Mouse (Mus musculus) heart, adult 8-10 months (tissue): Measurements from ENCODE around the gene Gm21992. TPM values are rescaled to one million over a fixed set of nuclear protein-coding genes. Genes with fewer than 3 reads are reported as not detected.

Source experiments
- DNase-seq: peaks from one replicate; pipeline ENCODE4 v3.0.0; 2022; ENCODE audit warnings: low spot score
- total RNA-seq, 4 experiments: library from RNA; stranded (reverse); gene quantifications; 2 replicates each; pipeline ENCODE4 v1.2.4; 2022

Gene Gm21992
- total RNA-seq: 10 to 100 TPM; 10.8 to 23.0 (median 16.2) TPM

DNA sequence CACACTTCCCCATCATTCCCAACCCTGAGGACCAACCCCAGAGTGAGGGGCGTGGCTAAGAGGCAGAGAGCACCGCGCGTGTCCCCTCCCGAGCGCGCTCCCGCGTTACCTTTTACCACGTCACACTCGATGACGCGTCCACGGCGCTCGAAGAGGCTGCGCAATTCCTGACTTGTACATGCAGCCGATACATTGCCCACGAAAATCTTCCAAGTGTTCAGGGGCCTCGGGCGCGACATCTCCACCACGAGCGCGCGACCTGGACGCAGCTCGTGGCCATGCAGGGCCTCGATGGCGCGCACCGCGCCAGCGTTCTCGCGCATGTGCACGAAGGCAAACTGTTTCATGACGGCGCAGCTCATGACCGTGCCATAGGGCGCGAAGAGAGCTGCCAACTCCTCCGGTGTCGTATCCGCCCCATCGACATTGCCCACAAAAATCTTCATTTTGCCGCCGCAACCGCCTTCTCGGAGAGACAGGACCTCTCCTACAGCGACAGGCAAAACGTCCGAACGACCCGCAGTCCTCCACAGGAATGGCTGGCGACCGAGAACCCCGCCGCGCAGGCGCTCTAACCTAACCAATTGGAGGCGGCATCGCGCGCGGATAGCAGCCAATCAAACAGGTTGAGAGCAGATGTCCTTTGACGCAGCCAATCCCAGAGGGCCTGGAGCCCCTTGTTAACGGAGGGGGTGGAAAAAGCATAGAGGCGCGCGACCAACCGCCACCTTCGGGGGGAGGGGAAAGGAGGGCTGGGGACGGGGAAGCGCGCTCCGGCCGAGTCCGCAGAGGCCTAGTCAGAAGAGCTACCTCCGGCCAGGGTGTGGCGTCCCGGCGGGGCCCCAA, at the start of gene Gm21992, which contains the start of gene Rbm14:
Gm21992 (minus strand) TSS at position 550 of the 846 bp plus-strand sequence.
Rbm14 (minus strand) TSS at position 572 of the 846 bp plus-strand sequence.
- DNase-seq: peak; percentile 99

DNA sequence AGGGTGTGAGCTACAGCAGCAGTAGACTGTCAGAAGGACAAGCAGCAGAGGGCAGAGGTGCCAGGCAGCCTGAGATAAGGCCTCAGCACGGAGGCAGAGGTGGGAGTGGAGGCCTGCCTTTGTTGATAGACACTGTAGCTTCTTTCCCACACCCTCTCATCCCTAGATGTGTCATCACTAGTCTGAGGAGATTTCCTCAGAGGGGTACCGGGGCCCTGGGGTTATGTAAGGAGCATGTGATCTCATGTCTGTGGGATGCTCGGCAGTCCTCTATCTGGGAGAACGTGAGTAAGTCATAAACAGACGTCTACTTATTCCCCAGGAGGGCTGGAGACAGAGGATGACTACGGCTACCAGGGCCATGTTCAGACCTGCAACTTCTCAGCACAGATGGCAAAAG, 47.7 kb upstream of the Gm21992 start:
- no peak for DNase-seq

DNA sequence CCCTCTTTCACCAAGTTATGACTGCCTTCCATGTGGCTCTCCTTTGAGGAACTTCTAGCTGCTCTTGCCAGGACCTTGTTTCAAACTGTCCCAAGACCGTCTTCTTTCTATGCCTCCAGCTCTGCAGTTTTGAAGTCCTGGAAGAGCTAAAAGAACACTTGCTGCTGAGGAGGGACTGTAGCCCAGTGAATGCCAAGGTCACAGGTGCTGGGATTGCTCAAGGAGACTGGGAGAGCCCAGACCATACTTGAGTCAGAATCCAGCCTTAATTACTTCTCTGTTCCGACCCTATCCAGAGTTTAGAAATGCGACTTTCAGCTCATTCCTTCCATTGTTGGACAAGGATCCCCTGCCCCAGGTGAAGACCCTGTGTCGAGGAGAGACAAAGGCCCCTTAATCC, 44.5 kb upstream of the Gm21992 start:
- DNase-seq: no peak

DNA sequence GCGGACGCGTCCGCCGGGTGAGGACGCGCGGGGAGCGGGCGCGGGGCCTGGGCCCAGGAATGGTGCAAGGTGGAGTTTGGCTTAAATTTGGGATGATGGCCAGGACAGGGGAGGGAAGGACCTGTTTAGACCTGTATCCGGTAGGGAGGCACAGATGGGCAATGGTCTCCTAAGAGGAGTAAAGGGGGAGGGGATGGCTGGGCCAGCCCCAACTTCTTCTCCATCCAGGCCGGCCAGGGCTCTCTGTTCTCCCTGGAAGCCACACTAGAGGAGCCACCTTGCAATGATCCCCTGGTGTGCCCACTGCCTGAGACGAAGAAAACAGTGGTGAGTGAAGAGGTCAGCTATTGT, 44.0 kb upstream of the Gm21992 start:
- no peak for DNase-seq

DNA sequence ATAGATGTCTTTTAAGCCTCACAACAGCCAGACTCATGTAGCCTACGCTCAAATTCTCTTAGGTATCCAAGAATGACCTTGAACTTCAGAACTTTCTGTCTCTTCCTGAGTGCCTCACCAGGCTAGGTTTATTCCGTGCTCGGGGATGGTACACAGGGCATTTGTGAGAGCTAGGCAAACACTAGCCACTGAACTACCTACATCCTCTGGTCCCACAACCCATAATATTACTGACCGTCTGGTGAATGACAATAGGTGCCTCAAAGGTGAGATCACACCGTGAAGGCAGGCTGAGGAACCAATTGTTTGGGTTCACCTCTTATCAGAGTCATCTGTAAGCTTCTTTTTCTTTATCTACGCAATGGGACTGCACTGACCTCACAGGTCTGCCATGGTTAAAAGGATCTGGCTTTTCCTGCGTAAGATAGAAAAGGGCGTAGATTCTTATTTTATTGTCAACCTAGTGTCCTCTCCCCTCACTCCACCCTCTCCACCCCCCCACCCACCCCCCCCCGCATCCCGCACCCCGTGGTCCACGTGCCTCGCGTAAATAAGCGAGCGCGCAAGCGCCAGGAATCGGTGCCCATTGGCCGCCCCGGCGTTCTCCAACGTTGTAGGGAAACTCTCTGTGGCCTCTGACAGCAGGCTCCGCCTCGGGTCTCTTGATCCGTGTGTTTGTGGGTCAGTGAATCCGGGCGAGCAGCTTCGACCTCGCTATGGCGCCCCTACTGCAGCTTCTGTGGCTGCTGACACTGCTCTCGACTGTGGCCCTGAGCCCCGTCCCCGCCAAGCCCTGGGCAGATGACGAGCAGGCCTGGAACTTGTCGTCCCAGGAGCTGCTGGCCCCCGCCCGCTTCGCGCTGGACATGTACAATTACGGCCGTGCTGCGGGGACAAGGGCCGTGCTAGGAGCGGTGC, 43.4 kb upstream of the Gm21992 start, which contains the start of gene Ctsf:
Ctsf (plus strand) TSS at position 579 of the 918 bp plus-strand sequence.
- peak; percentile 91 for DNase-seq

DNA sequence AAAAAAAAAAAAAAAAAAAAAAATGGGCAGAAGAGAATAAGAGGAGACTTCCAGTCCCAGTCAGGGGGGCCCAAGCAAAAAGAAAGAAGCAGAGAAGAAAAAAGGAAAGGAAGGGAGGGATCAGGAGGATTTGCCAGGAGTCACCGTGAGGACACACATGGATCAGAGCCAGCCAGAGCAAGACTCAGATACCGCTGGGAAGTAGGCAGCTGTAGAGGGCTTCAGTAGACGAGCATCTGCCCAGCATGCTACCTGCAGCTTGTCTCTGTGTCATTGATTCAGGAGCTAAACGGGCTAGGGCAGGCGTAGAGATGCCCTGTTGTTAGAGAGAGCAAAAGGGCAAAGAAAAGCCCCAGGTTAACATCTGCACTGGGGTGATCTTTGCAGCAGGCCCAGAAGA, 38.9 kb upstream of the Gm21992 start:
- no peak for DNase-seq

DNA sequence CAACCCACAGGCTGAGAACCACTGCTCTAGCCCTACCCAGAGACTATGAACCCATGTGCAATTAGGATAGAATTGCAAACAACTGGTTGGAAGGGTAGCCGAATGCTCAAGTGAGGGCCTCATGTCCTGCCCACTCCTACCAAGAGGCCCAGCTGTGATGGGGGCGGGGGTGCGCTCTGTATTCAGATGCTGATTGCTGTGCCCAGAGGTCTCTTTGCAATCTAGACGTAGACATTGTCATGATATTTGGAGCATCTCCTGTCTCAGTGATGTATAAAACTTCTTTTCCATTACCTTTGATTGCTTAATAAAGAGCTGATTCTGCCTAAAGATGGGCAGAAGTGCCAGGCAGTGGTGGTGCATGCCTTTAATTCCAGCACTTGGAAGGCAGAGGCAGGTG, 38.4 kb upstream of the Gm21992 start:
- DNase-seq: no peak

DNA sequence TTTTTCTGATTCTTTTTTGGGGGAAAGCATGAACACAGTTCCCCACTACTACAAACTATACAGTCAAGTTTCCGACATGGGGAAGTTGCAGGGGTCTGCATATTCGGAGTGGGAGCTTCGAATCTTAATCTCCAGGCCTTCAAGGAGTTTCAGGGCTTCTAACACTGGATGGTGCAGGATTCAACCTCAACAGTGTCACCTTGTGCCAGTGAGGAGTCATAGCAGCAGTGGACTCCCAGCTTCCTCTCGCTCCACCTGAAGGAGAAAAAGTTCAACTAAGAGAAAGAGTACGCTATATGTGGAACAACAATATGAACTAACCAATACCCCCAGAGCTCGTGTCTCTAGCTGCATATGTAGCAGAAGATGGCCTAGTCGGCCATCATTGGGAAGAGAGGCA, 36.1 kb upstream of the Gm21992 start:
- no peak for DNase-seq

DNA sequence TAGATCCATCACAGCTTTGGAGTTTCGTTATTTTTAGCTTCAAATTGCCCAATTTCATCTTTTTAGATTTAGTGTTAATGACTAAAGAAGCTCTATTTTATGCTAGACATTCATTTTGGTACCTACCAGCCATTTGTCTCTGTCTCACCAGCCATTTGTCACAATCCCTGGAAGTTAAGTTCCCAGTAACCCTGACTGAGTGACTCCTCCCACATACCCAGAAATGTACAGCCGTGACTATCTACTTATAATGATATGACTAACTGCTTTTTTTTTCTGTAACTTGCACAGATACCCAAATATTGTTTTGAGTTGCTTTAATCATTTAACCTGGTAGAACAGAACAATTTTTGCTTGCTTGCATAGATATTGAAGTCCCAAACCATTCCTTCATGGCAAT, 34.4 kb upstream of the Gm21992 start:
- no peak for DNase-seq

DNA sequence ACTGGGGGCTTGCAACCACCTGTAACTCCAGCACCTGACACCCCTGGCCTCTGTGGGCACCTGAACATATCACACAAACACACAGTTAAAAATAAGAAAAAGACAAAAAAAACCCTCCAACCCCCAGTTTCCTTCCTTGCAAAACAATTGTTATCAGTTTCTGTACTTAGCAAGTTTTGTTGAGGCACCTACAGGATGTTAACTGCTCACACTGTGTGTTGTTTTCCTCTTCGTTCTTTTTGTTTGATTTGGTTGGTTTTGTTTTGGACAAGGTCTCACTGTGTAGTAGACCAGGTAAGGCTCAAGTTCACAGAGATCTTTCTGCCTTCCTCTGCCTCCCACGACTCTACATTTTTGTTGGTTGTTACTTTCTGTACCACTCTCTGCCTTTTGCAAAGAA, 31.2 kb upstream of the Gm21992 start:
- DNase-seq: no peak

DNA sequence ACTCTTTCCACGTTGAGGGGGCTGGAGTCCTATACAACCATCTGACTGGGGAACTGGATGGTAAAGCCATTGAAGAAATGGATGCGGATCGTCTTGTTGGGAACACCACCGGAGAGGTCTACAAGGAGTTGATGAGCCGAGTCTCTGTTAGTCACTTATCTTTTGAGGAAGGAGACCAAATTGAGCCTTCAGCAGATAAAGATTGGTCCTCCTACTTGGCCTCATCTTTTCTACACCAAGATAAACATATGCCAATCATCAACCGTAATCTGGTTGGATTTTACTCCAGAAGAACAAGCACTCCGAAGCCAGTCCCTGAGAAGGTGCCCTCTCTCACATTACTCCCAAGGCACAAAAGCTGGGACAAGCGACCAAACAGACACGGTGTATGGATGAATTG, 29.4 kb upstream of the Gm21992 start:
- DNase-seq: no peak

DNA sequence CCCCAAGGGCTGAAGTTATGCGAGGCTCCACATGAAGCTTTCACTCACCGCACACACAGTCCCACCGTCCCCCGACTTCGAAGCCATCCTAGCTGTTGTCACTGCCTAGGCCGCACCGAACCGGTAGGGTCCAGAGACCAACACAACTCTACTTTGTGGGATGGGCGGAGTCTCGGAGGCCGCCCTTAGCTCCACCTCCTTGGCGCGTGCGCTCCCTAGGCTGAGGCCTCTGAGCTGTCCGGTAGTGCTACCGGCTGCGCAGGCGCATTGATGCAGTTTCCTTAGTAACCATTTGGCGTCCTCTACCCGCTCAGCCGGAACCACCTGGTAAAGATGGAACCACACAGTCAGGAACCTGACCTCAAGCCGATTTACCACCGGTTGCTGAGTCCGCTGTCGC, 27.7 kb upstream of the Gm21992 start, which contains the start of the genes Ccs and Ccdc87:
Ccs (minus strand) TSS at position 184 of the 400 bp plus-strand sequence.
Ccdc87 (plus strand) TSS at position 218 of the 400 bp plus-strand sequence.
- peak; percentile 97 for DNase-seq

DNA sequence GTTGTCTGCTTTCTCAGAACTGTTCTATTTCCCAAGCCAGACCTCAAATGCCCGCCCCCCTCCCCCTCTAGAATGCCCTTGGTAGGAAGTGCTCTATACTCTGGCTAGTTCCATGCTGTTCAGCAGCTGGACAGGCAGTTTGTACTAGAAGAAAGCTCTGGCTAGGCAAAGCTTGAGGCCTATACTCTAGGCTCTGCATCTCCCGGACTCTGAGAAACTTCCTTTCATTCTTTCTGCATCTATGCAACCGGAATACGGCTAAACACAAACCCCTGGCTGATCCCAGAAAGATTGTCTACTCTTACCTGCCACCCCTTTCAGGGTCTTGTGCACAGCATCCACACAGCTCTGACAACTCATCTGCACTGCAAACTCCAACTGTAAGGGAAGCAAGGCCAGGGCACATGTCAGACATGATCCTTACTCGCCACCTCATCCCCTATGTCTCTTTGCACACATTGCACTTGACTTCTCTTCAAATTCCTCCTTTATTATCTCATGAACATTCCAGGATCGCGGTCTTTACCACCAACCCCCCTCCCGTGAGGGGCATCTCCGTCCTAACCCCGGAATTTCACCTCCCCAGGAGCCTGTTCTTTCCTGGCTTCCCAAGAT, 27.2 kb upstream of the Gm21992 start:
- DNase-seq: no peak

DNA sequence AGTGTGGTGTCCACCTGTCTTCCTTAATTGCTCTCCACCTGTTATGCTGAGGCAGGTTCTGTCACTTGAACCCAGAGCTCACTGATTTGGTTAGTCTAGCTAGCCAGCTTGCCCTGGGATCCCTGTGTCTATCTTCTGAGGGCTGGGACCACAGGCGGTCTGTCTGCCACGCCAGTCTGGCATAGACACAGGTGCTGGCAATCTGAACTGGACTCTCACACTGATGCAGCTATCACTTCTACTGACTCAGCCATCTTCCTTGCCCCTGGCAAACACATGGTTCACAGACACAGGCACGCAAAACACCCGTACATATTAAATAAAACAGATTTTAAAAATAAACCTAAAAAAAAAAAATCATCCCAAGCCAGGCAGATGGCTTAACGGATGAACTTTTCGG, 25.6 kb upstream of the Gm21992 start:
- no peak for DNase-seq

DNA sequence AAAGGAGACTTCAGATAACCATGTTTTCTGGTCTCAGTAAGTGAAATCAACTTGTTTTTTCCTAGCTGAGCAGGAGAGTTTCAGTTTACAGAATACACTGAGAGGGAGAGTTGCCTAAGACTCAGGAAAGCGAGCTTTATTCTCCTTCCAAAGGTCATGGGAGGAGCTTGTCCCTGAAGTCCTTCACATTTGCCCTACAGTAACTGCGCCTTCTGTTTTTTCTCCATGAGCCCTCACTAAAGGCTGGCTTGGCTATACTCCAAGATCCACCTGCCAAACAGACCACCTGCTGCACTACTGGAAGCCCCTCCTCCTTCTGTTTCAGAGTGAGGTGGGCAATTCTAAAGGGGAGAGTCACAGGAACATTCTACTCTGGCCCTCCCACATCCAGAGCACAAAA, 24.7 kb upstream of the Gm21992 start:
- DNase-seq: no peak

DNA sequence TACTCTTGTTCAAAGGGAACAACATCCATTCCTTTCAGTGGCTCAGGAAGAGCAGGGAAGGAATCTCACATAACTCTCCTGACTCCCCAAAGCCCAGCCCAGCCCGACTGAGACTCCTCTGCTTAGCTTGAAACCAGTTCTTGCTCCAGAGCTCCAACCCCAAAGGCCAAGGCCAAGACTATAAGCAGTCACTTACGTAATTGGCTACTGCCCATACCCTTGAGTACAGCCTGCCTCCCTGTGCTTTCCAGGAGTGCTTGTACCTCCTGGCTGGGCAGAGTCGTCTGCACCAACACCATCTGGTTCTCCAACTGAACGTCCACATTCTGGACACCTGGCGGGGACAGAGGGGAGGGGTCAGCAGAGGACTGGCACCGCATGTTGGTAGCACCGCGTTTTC, 22.6 kb upstream of the Gm21992 start:
- no peak for DNase-seq

DNA sequence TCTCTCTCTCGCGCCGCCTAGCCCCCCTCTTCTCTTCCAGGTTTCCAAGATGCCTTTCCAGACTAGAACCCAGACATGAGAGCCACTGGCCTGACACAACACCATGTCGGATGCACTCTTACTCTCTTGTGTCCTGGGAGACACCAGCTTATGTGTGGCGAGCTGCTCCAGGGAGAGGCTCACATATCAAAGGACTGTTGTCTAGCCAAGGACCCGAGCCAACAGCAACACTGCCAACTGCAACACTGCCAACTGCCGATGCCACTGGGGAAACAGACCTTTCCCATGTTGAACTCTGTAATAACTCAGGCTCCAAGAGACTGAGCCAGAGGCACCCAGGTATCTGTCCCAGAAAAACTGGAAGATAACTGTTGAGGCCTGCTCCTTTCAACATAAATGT, 17.7 kb upstream of the Gm21992 start:
- DNase-seq: peak; percentile 69

DNA sequence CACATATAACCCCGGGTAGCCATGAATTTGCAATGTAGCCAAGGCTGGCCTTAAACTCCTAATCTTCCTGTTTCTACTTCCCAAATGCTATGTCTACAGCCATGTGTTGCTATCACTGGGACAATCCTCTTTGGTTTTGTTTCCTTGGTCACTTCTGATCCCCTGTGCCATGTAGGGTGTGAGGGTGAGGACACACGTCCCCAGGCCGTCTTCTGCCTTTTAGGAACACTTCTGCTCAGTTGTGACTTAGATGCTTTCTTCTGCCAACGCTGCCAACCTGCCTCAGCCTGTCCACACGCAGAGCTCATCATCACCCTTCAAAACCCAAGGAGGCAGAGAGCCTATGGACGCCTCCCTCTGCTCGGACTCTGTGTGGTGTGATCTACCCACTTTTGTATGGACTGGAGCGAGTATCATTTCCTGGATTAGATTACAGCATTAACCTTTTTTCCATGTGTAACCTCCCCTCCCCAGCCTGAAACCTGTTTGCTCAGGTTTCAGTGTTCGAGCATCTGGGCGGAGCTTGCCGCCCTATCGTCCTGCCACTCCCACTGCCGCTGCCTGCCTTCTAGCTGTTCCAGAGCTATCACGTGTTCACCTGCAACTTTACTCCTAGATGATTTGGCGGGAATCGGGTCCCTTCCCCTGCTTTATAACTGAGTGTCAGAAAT, 17.2 kb upstream of the Gm21992 start:
- no peak for DNase-seq

DNA sequence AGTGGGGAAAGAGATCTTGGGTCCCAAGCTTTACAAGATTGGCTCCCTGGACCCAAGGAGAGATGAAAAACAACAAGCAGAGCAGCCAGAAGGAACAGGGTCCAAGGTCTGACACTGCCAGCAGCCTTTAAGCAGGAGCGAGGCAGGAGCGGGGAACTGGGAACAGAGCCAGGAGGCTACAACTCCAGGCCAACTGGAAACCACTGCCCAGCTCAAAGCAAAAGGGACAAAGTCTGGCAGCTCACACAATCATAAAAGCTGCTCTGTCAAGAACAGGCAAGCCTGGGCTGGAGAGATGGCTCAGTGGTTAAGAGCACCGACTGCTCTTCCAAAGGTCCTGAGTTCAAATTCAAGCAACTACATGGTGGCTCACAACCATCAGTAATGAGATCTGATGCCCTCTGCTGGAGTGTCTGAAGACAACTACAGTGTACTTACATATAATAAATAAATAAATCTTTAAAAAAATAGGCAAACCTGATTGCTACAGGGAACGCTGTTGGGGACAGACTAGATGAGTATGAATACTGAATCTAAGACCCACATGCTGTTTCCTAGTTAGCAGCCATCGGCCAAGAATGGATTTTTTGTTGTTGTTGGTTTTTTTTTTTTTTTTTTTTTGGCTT, 9.4 kb upstream of the Gm21992 start:
- peak; percentile 78 for DNase-seq

DNA sequence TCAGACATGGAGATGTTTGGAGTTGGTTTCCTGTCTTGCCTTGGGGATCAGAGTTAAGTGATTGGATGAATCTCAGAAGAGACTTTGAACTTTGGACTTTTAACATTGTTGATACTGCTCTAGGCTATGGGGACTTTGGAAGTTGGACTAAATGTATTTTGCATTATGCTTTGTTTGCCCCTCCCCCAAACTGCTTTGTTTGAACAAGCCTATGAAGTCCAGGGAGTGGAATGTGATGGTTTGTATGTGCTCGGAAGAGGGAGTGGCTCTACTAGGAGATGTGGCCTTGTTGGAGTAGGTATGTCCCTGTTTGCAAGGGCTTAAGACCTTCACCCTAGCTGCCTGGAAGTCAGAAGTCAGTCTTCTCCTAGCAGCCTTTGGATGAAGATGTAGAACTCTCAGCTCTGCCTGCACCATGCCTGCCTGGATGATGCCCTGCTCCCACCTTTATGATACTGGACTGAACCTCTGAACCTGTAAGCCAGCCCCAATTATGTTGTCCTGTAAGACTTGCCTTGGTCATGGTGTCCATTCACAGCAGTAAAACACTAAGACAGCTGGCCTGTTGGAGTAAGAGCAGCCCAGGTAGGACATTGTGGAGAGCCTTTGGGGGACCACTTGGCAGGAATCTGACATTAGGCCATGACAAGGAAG, 5.9 kb upstream of the Gm21992 start:
- DNase-seq: no peak
